Comparison of ENCODE assay signal across 9 mouse cellular contexts in the genomic region with DNA sequence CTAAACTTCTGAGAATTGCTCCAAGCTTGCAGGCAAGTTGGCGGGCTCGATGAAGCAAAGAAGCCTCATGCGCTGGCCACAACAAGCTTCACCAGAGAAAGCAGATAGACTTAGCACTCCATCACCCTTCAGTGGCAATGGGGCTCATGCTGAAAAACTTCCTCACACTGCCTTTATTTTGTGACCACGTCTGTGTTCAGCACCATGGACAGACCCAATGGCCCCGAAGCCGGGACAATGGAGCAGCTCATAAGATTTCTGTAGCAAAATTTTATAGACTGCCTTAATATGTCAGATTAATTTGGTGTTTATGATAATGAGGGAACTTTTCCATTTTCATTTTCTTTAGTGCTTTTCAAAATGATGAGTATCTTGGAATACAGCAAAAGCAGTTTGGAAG.
A peak's percentile ranks its signal among the peaks of the same experiment; 100 is the strongest.
DNase-seq lines count a peak whose midpoint lies in the region; ATAC-seq lines count a peak whose summit lies in the region.
"Had no signal": no experiment of that assay in that cellular context is flagged by ENCODE, and none has a peak within 500 bp of the region (broad histone marks: within the 10 kb centered on the region; RNA-seq: fewer than 3 reads in every experiment).

No protein-coding gene starts in this region.

- ATAC-seq in cerebellum, adult (ENCODE audit: insufficient number of reproducible peaks, low FRiP score, low TSS enrichment), result no peak

- peak; percentile 9 for DNase-seq in kidney, adult 9 months
- no peak for DNase-seq in kidney, adult 8-10 months
- DNase-seq in ES-CJ7 (ENCODE audit: low read depth, low spot score), result peak; percentile 31
- DNase-seq in R1 (ENCODE audit: low read depth, low spot score), result peak; percentile 34
- peak; percentile 11 to 67 for DNase-seq in kidney, postnatal 36 days
- no peak for DNase-seq in cerebellum, postnatal 25 days
- no peak for DNase-seq in T-cell, adult 2 months (ENCODE audit: low spot score)
- DNase-seq: cerebellum, postnatal 36 days had no signal

Comparison
In these comparisons a context has a peak if more than half of its experiments do, and no peak if none do; other contexts are left out.
1. DNase-seq: peak in kidney, adult 9 months (single experiment), ES-CJ7 (single experiment), R1 (single experiment) and kidney, postnatal 36 days (2 of 2); none in kidney, adult 8-10 months (0 of 2), cerebellum, postnatal 25 days (0 of 2) and T-cell, adult 2 months (single experiment).